Mouse (Mus musculus) fat pad, adult 2 months (tissue): Measurements from ENCODE around the gene Cldn17.

Experiments
- DNase-seq: peaks from one replicate; pipeline ENCODE4 v3.0.0-alpha.2; 2011; ENCODE audit warnings: low read depth, low spot score; ENCODE audit errors: extremely low read depth

The Cldn17 gene

DNA sequence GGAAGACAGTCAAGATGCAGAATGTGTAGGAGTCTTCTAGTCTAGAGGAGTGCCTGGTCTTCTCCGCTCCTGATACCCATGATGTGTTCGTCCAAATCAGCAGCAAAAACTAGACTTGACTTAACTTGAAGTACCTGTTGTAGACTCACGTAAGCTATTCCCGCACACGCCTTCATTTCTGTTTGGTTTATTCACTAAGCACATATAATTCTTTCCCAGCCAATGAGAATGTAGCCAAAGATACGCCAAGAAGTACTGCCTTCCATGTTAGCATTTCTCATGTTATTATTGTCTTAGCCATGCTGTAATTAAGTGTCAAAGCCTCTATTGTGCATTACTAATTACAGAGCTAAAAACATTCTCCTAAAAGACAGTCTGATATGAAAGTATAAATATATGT, at the start of gene Cldn17:
Gene Cldn17, minus strand, starts transcription at position 101 of the 400 bp plus-strand sequence.
- no peak for DNase-seq

DNA sequence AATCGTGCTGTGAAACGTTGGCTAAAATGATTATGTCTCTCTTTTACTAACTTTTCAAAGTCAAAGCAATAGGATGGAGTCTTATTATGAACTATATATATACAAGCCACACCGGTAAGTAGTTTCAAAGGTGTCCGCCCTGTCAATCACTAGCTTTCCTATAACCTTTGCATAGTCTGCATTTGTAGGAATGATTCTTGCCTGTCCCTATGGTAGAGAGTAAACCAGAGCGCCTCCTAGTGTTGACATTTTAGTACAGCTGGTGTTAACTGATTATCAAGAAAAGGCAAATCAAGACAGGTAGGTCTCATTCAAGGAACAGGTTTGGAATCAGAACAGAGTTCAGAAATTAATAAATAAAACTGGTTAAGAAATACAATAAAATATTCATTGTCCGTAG, 35.7 kb upstream of the Cldn17 start:
- no peak for DNase-seq

- DNase-seq: no peak
These were observed 33.2 kb upstream of the Cldn17 start for GRCm38 (mm10) chr16:88539841-88540487.

GRCm38 (mm10) chr16:88511348-88511747, 4.6 kb upstream of the Cldn17 start:
- no peak for DNase-seq

DNA sequence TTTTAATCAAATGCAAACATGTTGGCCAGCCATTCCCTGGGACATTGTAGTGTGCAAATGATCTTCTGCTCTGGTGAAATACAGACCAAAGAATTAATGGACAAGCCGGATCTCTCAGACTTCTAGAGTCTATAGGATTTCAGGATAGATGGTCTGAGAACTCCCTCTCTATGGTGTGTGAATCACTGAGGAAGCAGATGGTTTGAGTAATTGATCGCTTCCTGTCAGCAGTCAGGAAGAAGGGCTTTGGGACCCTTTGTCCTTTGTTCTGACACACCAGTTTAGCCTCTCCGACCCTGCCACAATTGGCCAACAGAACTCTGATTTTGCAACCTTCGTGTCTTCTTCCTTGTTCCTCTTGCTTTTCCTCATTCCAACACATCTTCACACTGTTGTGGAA, 1.4 kb upstream of the Cldn17 start:
- DNase-seq: no peak

DNA sequence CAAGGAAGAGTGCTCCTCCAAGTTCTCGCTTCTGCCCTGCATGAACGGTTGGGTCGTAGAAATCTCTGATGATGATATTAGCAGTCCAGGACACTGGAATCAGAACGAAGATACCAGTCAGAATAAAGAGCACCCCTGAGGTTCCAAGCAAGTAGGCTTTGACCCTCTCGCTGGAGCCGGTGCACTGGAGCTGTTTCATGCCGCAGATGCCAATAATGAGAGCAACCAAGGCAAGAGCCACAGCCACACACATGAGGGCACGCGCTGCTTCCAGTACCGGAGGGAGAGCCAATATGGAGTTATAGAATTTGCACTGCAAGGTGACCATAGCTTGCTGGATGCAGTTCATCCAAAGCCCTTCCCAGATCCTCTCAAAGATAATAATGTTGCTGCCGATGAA, 440 bp downstream of the Cldn17 start:
- DNase-seq: no peak

DNA sequence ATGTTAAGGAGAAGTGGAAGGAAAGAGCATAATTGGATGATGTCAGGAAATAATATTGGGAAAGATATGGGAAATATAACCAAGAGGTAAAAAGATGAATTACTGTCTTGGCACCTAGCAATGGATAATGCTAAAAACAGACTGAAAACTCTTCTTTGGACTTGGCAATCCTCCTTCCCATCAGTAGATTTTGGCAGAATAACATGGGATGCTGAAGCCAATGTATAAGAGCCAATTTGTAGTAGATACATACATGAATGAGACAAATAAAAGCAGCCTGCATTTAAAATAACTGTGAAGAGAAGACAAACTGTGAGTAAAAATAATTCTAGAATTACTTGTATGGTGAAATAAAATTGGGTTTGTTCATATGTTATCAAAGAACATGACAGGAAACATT, 18.7 kb downstream of the Cldn17 start:
- no peak for DNase-seq

GRCm38 (mm10) chr16:88480011-88480774, 26.6 kb downstream of the Cldn17 start:
- peak; percentile 77 for DNase-seq

- DNase-seq: no peak
These were observed 43.5 kb downstream of the Cldn17 start for GRCm38 (mm10) chr16:88463235-88463634.
